Mouse (Mus musculus) forebrain, postnatal 0 days (tissue): ENCODE measurements around the gene Gm49416. TPM values are rescaled to one million over a fixed set of nuclear protein-coding genes. Genes with fewer than 3 reads are reported as not detected.
"Not testable (repeated sequence)": the region's sequence is repeated elsewhere in the genome, so short reads cannot be mapped to it uniquely, and the experiment has no call there.

ENCODE experiments used
- ATAC-seq: fragments of 200-750 bp; cut with Nextera tagmentation; 2 replicates; pipeline ENCODE4 v1.8.0; 2017; ENCODE audit warnings: mild to moderate bottlenecking, moderate library complexity
- DNase-seq: peaks from one replicate; pipeline ENCODE4 v3.0.0-alpha.2; 2015
- H3K27ac ChIP-seq: fragments of 300-500 bp; sonication (generic); 2 replicates; pipeline ENCODE4 v1.5.1; 2014; ENCODE audit warnings: low read depth, mild to moderate bottlenecking, antibody characterized with exemption, low read length, moderate library complexity, mixed read lengths
- H3K27me3 ChIP-seq: fragments of 300-500 bp; sonication (generic); 2 replicates; pipeline ENCODE4 v1.6.1; 2014; ENCODE audit warnings: mild to moderate bottlenecking, low read length, mixed read lengths; ENCODE audit not compliant: insufficient read depth
- H3K36me3 ChIP-seq: fragments of 300-500 bp; sonication (generic); 2 replicates; pipeline ENCODE4 v1.6.1; 2014; ENCODE audit warnings: mild to moderate bottlenecking, moderate library complexity; ENCODE audit not compliant: insufficient read depth
- H3K4me1 ChIP-seq: fragments of 300-500 bp; sonication (generic); 2 replicates; pipeline ENCODE4 v1.6.1; 2014; ENCODE audit warnings: antibody characterized with exemption; ENCODE audit not compliant: insufficient read depth
- H3K4me2 ChIP-seq: fragments of 300-500 bp; sonication (generic); 2 replicates; pipeline ENCODE4 v1.6.1; 2014; ENCODE audit warnings: low read depth, mild to moderate bottlenecking, moderate library complexity
- H3K4me3 ChIP-seq: fragments of 300-500 bp; sonication (generic); 2 replicates; pipeline ENCODE4 v1.5.1; 2014; ENCODE audit warnings: low read depth, low read length, mixed read lengths
- H3K9ac ChIP-seq: fragments of 300-500 bp; sonication (generic); 2 replicates; pipeline ENCODE4 v1.6.1; 2014; ENCODE audit warnings: mild to moderate bottlenecking
- H3K9me3 ChIP-seq: fragments of 300-500 bp; sonication (generic); 2 replicates; pipeline ENCODE4 v1.6.1; 2016; ENCODE audit warnings: low read length
- CTCF ChIP-seq: sonication (generic); IDR thresholded peaks from 2 replicates; pipeline ENCODE4 v1.5.1; 2016; ENCODE audit warnings: antibody characterized with exemption, control low read depth, low read depth
- WGBS: fragments of 180-500 bp; shearing (Covaris S2); extraction: QIAGEN DNeasy Blood & Tissue Kit; methylation state at CpG from one replicate; pipeline ENCODE4 v1.1.7; 2014; 5-methylcytosine and 5-hydroxymethylcytosine counted together
- polyA plus RNA-seq: library from polyadenylated mRNA; unstranded; fragments of >200 nt; fragmentation: Nextera tagmentation; extraction: Ambion mirVana; gene quantifications from 2 replicates; pipeline ENCODE4 v1.2.1, GENCODE M21; 2015
- total RNA-seq: library from RNA; depleted of rRNA; stranded (reverse); fragments of >200 nt; gene quantifications from 2 replicates; pipeline ENCODE4 v1.2.3, GENCODE M21; 2014

Gm49416 gene
- total and polyA plus RNA-seq, 2 experiments from 2014 or later: 0.95 to 1.4 TPM

GRCm38 (mm10) chr19:8859018-8859417 is 29.7 kb upstream of the Gm49416 start:
- Histone ChIP-seq H3K36me3 (no peaks in the 10 kb centered on the region), H3K9ac (no peak overlapping the region), H3K4me2 (no peak overlapping the region), H3K9me3 (no peaks in the 10 kb centered on the region), H3K4me1 (no peaks in the 10 kb centered on the region), H3K27me3 (no peaks in the 10 kb centered on the region), H3K4me3 (no peak overlapping the region), H3K27ac (no peak overlapping the region)
- WGBS: 24% methylated on average over 1 of the region's 1 CpGs
- DNase-seq: no peak
- ATAC-seq: no peak
- peak; percentile 56 for TF ChIP-seq CTCF

- no peaks in the 10 kb centered on the region for H3K4me1 ChIP-seq
- no peak for ATAC-seq
- no peaks in the 10 kb centered on the region for H3K9me3 ChIP-seq
- no peak overlapping the region for H3K4me2 ChIP-seq
- H3K9ac ChIP-seq: no peak overlapping the region
- no peaks in the 10 kb centered on the region for H3K36me3 ChIP-seq
- 86% methylated on average over 6 of the region's 6 CpGs for WGBS
- H3K27ac ChIP-seq: no peak overlapping the region
- DNase-seq: no peak
- no peak for TF ChIP-seq CTCF
- no peaks in the 10 kb centered on the region for H3K27me3 ChIP-seq
- H3K4me3 ChIP-seq: no peak overlapping the region
Observed at GRCm38 (mm10) chr19:8864265-8864664, 24.5 kb upstream of the Gm49416 start.

- H3K9me3 ChIP-seq, ATAC-seq, H3K27me3 ChIP-seq, H3K4me1 ChIP-seq, DNase-seq, H3K4me3 ChIP-seq, H3K27ac ChIP-seq, H3K9ac ChIP-seq: not testable (repeated sequence)
- 69% methylated on average over 3 of the region's 3 CpGs for WGBS
- Histone ChIP-seq H3K4me2 (peak overlapping the region; percentile 92; the same call in 1 of the 2 replicates), H3K36me3 (peaks cover 21% of the 10 kb centered on the region)
Observed at GRCm38 (mm10) chr19:8870381-8870780, 18.3 kb upstream of the Gm49416 start.

GRCm38 (mm10) chr19:8870838-8871237 is 17.9 kb upstream of the Gm49416 start:
- H3K4me2 ChIP-seq: peak overlapping the region; percentile 92
- peak overlapping the region; percentile 81 for H3K27ac ChIP-seq
- no peaks in the 10 kb centered on the region for H3K4me1 ChIP-seq
- WGBS: 62% methylated on average over 9 of the region's 9 CpGs
- peak overlapping the region; percentile 80 for H3K9ac ChIP-seq
- no peaks in the 10 kb centered on the region for H3K27me3 ChIP-seq
- ATAC-seq: peak; percentile 12; the same call in 1 of the 2 replicates
- H3K4me3 ChIP-seq: peak overlapping the region; percentile 74
- no peaks in the 10 kb centered on the region for H3K9me3 ChIP-seq
- DNase-seq: peak; percentile 10
- peaks cover 23% of the 10 kb centered on the region for H3K36me3 ChIP-seq
- no peak for TF ChIP-seq CTCF

GRCm38 (mm10) chr19:8871267-8872186 is 17.2 kb upstream of the Gm49416 start, which contains the start of gene Ubxn1:
Gene Ubxn1, plus strand, starts transcription at chr19:8871496.
- TF ChIP-seq CTCF: no peak
- no peaks in the 10 kb centered on the region for H3K4me1 ChIP-seq
- H3K4me3 ChIP-seq: peak within 1 kb of the TSS; percentile 74
- H3K9ac ChIP-seq: peak within 1 kb of the TSS; percentile 80
- 2% methylated on average over 59 of the region's 59 CpGs for WGBS
- no peaks in the 10 kb centered on the region for H3K27me3 ChIP-seq
- H3K9me3 ChIP-seq: no peaks in the 10 kb centered on the region
- DNase-seq (peak; percentile 96), ATAC-seq (peak; percentile 99)
- H3K4me2 ChIP-seq: peak within 1 kb of the TSS; percentile 92
- H3K27ac ChIP-seq: peak within 1 kb of the TSS; percentile 81
- H3K36me3 ChIP-seq: peaks cover 30% of the 10 kb centered on the region

GRCm38 (mm10) chr19:8872266-8872840 is 16.4 kb upstream of the Gm49416 start:
- WGBS: 82% methylated on average over 10 of the region's 10 CpGs
- ATAC-seq (no peak), DNase-seq (no peak)
- H3K4me2 ChIP-seq: peak overlapping the region; percentile 92
- H3K9ac ChIP-seq: peak overlapping the region; percentile 80
- no peaks in the 10 kb centered on the region for H3K4me1 ChIP-seq
- H3K9me3 ChIP-seq: no peaks in the 10 kb centered on the region
- peak overlapping the region; percentile 74 for H3K4me3 ChIP-seq
- H3K36me3 ChIP-seq: peaks cover 36% of the 10 kb centered on the region
- H3K27me3 ChIP-seq: no peaks in the 10 kb centered on the region
- no peak overlapping the region for H3K27ac ChIP-seq
- no peak for TF ChIP-seq CTCF

GRCm38 (mm10) chr19:8875031-8875430 is 13.7 kb upstream of the Gm49416 start:
- no peak for ATAC-seq
- no peak for TF ChIP-seq CTCF
- 92% methylated on average over 7 of the region's 7 CpGs for WGBS
- Histone ChIP-seq H3K9ac (no peak overlapping the region), H3K27me3 (no peaks in the 10 kb centered on the region), H3K27ac (no peak overlapping the region), H3K4me2 (no peak overlapping the region), H3K36me3 (peaks cover 36% of the 10 kb centered on the region), H3K4me3 (no peak overlapping the region), H3K4me1 (no peaks in the 10 kb centered on the region), H3K9me3 (no peaks in the 10 kb centered on the region)
- no peak for DNase-seq
